Mouse (Mus musculus) stomach, postnatal 0 days (tissue): ENCODE results near the gene Sytl2.

Experiments used
- CTCF ChIP-seq: IDR thresholded peaks from 2 replicates; pipeline ENCODE4 v1.5.1; 2016; ENCODE audit warnings: antibody characterized with exemption, low read depth, mild to moderate bottlenecking, moderate library complexity
- EP300 ChIP-seq: optimal IDR thresholded peaks from 2 replicates; pipeline ENCODE3; 2016; ENCODE audit warnings: antibody characterized with exemption

GRCm38 (mm10) chr7:90274561-90275100 is 27.4 kb upstream of the Sytl2 start:
- TF ChIP-seq CTCF (no peak), EP300 (no peak)
